Mouse (Mus musculus) lung, postnatal 4 days (tissue): ENCODE measurements around the gene Polr3c.
"Not testable (repeated sequence)": the region's sequence is repeated elsewhere in the genome, so short reads cannot be mapped to it uniquely, and the experiment has no call there.

Experiments
- DNase-seq, 2 experiments: peaks; one replicate each; pipeline ENCODE4 v3.0.0; 2021

Polr3c gene

GRCm38 (mm10) chr3:96674442-96674841 is 53.0 kb downstream of the Polr3c start:
- no peak for DNase-seq

DNA sequence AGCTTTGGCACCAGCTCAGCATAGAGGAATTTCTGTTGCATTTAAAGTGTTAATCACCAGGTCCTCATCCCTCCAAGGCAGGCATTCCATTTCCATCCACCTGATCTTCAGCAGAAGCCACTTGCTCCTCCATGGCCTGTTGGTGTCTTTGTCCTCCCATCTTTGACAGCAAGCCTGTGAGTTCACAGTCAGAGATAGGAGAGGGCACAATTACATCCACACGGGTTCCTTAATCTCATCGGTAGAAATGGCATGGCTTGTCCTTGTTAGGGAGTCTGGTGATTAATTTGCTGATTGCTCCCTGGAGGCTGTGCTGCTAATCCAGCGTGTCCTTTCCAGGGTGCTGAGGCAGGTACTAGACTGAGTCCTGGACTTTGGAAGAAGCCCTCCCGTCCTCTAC is 53.9 kb downstream of the Polr3c start:
- DNase-seq: no peak

GRCm38 (mm10) chr3:96671519-96671918 is 55.9 kb downstream of the Polr3c start:
- no peak for DNase-seq

DNA sequence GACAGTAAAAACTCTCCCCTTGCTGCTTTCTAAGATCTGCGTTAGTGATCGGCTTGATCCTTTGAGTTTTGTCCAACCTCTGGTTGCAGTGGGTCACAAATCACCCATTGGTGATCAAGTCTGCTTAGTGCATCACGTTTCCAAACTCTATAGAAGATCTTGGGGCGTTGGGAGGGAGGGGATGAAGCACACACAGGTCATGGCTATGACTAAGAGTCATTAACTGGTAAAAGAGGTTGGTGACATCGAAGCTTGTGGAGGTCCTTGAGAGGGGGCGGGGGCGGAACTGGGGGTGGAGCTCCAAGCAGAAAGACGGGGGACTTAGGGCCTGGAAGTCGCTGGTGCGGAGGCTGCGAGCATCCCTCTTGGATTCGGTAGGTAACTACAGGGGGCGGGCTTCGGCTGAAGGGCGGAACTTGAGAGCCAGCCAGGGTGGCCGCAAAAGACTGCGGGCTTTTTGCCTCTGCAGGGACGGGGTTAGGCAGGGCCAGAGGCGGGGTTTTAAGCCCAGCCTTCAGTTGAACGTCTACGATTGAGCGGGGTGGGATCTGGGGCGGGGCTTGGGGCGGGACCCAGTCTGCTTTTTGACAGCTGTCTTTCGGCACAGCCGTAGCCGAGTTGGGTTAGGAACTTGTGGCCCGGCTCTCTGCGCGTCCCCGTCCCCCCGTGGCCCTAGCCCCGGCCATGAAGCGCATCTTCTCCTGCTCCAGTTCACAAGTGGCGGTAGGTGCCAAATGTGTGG is 57.5 kb downstream of the Polr3c start, which contains the start of gene Ankrd35:
Ankrd35 (plus strand) TSS at position 405 of the 742 bp plus-strand sequence.
- peak; percentile 86 to 90 for DNase-seq

- DNase-seq: no peak
Observed at GRCm38 (mm10) chr3:96668424-96669067, 58.9 kb downstream of the Polr3c start.

DNA sequence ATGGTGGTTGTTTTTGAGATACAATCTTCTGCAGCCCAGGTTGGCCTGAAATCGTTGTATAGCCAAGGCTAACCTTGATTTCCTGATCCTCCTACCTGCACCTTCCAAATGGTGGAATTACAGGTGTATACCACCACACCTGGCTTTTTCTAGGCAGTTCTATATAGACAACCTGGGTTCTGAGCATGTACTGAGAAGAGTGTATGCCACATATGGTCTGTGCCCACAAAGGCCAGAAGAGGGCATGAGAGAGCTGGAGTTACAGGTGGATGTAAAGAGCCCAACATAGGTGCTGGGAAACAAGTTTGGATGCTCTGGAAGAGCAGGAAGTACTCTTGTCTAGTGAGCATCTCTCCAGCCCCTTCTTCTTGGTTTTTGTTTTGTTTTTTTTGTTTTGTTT is 60.1 kb downstream of the Polr3c start:
- DNase-seq: peak in 1 of 2 experiments; percentile 26

GRCm38 (mm10) chr3:96666916-96667315 is 60.5 kb downstream of the Polr3c start:
- no peak for DNase-seq

DNA sequence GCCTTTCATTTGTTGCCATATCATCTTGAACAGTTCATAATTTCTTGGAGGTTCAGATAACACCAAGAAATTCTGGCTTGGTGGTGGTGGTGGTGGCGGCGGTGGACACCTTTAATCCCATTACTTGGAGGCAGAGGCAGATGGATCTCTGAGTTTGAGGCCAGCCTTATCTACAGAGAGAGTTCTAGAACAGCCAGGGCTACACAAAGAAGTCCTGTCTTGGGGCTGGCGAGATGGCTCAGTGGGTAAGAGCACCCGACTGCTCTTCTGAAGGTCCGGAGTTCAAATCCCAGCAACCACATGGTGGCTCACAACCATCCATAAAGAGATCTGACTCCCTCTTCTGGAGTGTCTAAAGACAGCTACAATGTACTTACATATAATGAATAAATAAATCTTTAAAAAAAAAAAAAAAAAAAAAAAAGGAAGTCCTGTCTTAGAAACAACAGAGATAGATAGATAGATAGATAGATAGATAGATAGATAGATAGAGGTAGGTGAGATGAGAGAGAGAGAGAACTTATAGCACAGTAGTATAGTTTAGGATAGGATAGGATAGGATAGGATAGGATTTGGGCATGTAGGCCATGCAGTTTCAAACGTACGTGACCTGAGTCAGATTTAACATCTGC is 61.6 kb downstream of the Polr3c start:
- not testable (repeated sequence) for DNase-seq

- peak; percentile 80 to 87 for DNase-seq
Observed at GRCm38 (mm10) chr3:96663432-96664239, 63.8 kb downstream of the Polr3c start.

GRCm38 (mm10) chr3:96662731-96663316 is 64.6 kb downstream of the Polr3c start:
- DNase-seq: no peak
